Mouse (Mus musculus) lung, embryonic 16.5 days (tissue): ENCODE measurements around the gene Krt6b. TPM values are rescaled to one million over a fixed set of nuclear protein-coding genes. Genes with fewer than 3 reads are reported as not detected.

Experiments used
- ATAC-seq: fragments of 200-750 bp; cut with Nextera tagmentation; 2 replicates; pipeline ENCODE4 v1.8.0; 2017; ENCODE audit warnings: low read depth, mild to moderate bottlenecking, moderate library complexity
- H3K27ac ChIP-seq: fragments of 300-500 bp; sonication (generic); 2 replicates; pipeline ENCODE4 v1.5.1; 2014; ENCODE audit warnings: mild to moderate bottlenecking, control low read depth, low read length
- H3K27me3 ChIP-seq: fragments of 300-500 bp; sonication (generic); 2 replicates; pipeline ENCODE4 v1.6.1; 2014; ENCODE audit warnings: low read depth, low read length, mixed read lengths; ENCODE audit not compliant: control insufficient read depth, insufficient read depth
- H3K36me3 ChIP-seq: fragments of 300-500 bp; sonication (generic); 2 replicates; pipeline ENCODE4 v1.6.1; 2014; ENCODE audit warnings: low read length; ENCODE audit not compliant: control insufficient read depth, insufficient read depth
- H3K4me1 ChIP-seq: fragments of 300-500 bp; sonication (generic); replicated peaks from 2 replicates; pipeline ENCODE4 v1.6.1; 2014; ENCODE audit warnings: low read length, mixed read lengths; ENCODE audit not compliant: control insufficient read depth, insufficient read depth
- H3K4me2 ChIP-seq: fragments of 300-500 bp; sonication (generic); 2 replicates; pipeline ENCODE4 v1.6.1; 2014; ENCODE audit warnings: low read depth, low read length, control low read depth
- H3K4me3 ChIP-seq: fragments of 300-500 bp; sonication (generic); 2 replicates; pipeline ENCODE4 v1.5.1; 2014; ENCODE audit warnings: mild to moderate bottlenecking, low read length, control low read depth
- H3K9ac ChIP-seq: fragments of 300-500 bp; sonication (generic); 2 replicates; pipeline ENCODE4 v1.6.1; 2014; ENCODE audit warnings: low read length, control low read depth
- H3K9me3 ChIP-seq: fragments of 300-500 bp; sonication (generic); 2 replicates; pipeline ENCODE4 v1.6.1; 2016; ENCODE audit warnings: low read length; ENCODE audit not compliant: control insufficient read depth
- WGBS: fragments of 180-500 bp; shearing (Covaris S2); extraction: QIAGEN DNeasy Blood & Tissue Kit; methylation state at CpG from one replicate; pipeline ENCODE4 v1.1.7; 2014; 5-methylcytosine and 5-hydroxymethylcytosine counted together
- polyA plus RNA-seq: library from polyadenylated mRNA; unstranded; fragments of >200 nt; fragmentation: Nextera tagmentation; extraction: Ambion mirVana; gene quantifications from 2 replicates; pipeline ENCODE4 v1.2.1, GENCODE M21; 2015

Krt6b gene
- not detected in 2 replicates for polyA plus RNA-seq

DNA sequence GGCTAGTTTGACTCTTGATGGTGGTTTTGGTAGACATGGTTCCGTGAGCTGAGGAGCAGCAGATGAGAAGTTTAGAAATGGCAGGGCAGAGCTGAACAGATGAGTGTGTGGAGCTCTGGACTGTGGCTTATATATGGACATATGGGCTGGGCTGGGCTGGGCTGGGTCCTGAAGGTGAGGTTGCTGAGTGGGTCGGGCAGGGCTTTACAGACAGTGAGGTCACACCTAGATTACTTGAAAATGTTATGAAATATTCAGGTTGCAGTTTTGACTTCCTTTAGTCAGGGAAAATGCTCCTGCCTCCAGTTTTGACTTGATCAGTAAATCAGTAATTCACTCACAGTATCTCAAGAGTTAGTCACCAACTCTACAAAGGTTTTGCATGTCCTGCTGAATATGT lies at the start of gene Krt6b:
TSS of gene Krt6b (minus strand) at position 101 of the 400 bp plus-strand sequence.
- WGBS: 82% methylated on average over 2 of the region's 2 CpGs
- no peak within 1 kb of the TSS for H3K9ac ChIP-seq
- no peaks in the 10 kb centered on the region for H3K27me3 ChIP-seq
- H3K4me3 ChIP-seq: no peak within 1 kb of the TSS
- no peaks in the 10 kb centered on the region for H3K9me3 ChIP-seq
- no peak within 1 kb of the TSS for H3K4me2 ChIP-seq
- no peaks in the 10 kb centered on the region for H3K4me1 ChIP-seq
- H3K27ac ChIP-seq: no peak within 1 kb of the TSS
- no peaks in the 10 kb centered on the region for H3K36me3 ChIP-seq
- no peak for ATAC-seq

GRCm38 (mm10) chr15:101724686-101725085 lies 44.6 kb upstream of the Krt6b start:
- WGBS: 31% methylated on average over 5 of the region's 5 CpGs
- H3K9ac ChIP-seq: no peak overlapping the region
- H3K4me3 ChIP-seq: no peak overlapping the region
- H3K4me1 ChIP-seq: no peaks in the 10 kb centered on the region
- ATAC-seq: no peak
- no peaks in the 10 kb centered on the region for H3K27me3 ChIP-seq
- no peak overlapping the region for H3K4me2 ChIP-seq
- H3K27ac ChIP-seq: no peak overlapping the region
- no peaks in the 10 kb centered on the region for H3K9me3 ChIP-seq
- no peaks in the 10 kb centered on the region for H3K36me3 ChIP-seq

DNA sequence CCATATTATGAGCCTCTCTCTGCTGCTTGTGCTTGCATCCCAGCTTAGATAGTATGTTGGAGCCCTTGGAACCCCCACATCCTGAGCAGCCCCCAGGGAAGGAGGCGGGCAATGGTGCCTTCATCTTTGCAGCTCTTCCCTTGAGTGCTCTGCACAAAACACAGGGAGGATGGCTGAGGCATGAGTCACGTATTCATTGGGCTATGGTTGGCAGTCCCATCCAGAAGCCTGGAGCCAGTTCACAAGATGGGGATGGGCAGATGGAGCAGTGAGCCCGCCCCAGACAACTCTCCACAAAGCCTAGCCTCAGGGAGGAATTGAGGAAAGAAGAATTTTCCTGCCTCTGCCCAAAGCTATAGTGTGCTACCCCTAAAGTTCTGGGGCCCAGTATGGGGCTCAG lies 35.7 kb upstream of the Krt6b start:
- Histone ChIP-seq H3K9ac (no peak overlapping the region), H3K36me3 (no peaks in the 10 kb centered on the region), H3K4me3 (no peak overlapping the region), H3K4me2 (no peak overlapping the region), H3K4me1 (no peaks in the 10 kb centered on the region), H3K27ac (no peak overlapping the region), H3K27me3 (no peaks in the 10 kb centered on the region), H3K9me3 (no peaks in the 10 kb centered on the region)
- WGBS: 71% methylated on average over 3 of the region's 3 CpGs
- no peak for ATAC-seq

GRCm38 (mm10) chr15:101714356-101714755 lies 34.3 kb upstream of the Krt6b start:
- WGBS: 48% methylated on average over 5 of the region's 5 CpGs
- ATAC-seq: no peak
- Histone ChIP-seq H3K27ac (no peak overlapping the region), H3K9ac (no peak overlapping the region), H3K4me1 (no peaks in the 10 kb centered on the region), H3K4me3 (no peak overlapping the region), H3K36me3 (no peaks in the 10 kb centered on the region), H3K9me3 (no peaks in the 10 kb centered on the region), H3K27me3 (no peaks in the 10 kb centered on the region), H3K4me2 (no peak overlapping the region)

GRCm38 (mm10) chr15:101713731-101714130 lies 33.6 kb upstream of the Krt6b start:
- H3K9ac ChIP-seq: no peak overlapping the region
- no peaks in the 10 kb centered on the region for H3K4me1 ChIP-seq
- no peaks in the 10 kb centered on the region for H3K27me3 ChIP-seq
- H3K4me2 ChIP-seq: no peak overlapping the region
- H3K4me3 ChIP-seq: no peak overlapping the region
- WGBS: 61% methylated on average over 8 of the region's 8 CpGs
- no peak overlapping the region for H3K27ac ChIP-seq
- ATAC-seq: no peak
- H3K9me3 ChIP-seq: no peaks in the 10 kb centered on the region
- H3K36me3 ChIP-seq: no peaks in the 10 kb centered on the region

- H3K27ac ChIP-seq: no peak within 1 kb of the TSS
- H3K9me3 ChIP-seq: no peaks in the 10 kb centered on the region
- H3K9ac ChIP-seq: no peak within 1 kb of the TSS
- WGBS: 43% methylated on average over 13 of the region's 13 CpGs
- H3K4me3 ChIP-seq: no peak within 1 kb of the TSS
- no peaks in the 10 kb centered on the region for H3K27me3 ChIP-seq
- H3K4me2 ChIP-seq: no peak within 1 kb of the TSS
- ATAC-seq: no peak; the same call in 1 of the 2 replicates
- H3K36me3 ChIP-seq: no peaks in the 10 kb centered on the region
- H3K4me1 ChIP-seq: no peaks in the 10 kb centered on the region
These were observed 32.6 kb upstream of the Krt6b start, which contains the start of gene Krt5 for GRCm38 (mm10) chr15:101712720-101713119. Gene Krt5, minus strand, starts transcription at chr15:101712898.

DNA sequence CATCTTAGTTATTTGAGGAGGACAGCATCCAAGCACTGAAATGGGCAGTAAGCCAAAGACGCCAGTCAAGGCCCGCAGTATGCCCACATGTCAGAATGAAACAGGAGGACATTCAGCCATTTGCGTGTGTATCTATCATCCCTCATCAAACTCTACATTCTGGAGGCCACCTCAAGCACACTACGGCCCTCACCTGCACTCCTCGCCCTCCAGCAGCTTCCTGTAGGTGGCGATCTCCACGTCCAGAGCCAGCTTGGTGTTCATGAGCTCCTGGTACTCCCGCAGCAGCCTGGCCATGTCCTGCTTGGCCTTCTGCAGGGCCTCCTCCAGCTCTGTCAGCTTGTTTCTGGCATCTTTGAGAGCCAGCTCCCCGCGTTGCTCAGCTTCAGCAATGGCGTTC lies 28.6 kb upstream of the Krt6b start:
- H3K36me3 ChIP-seq: no peaks in the 10 kb centered on the region
- H3K9me3 ChIP-seq: no peaks in the 10 kb centered on the region
- H3K27me3 ChIP-seq: no peaks in the 10 kb centered on the region
- H3K4me2 ChIP-seq: no peak overlapping the region
- no peak overlapping the region for H3K9ac ChIP-seq
- H3K4me3 ChIP-seq: no peak overlapping the region
- no peak overlapping the region for H3K27ac ChIP-seq
- ATAC-seq: no peak
- H3K4me1 ChIP-seq: no peaks in the 10 kb centered on the region
- WGBS: 66% methylated on average over 11 of the region's 11 CpGs

GRCm38 (mm10) chr15:101707454-101707853 lies 27.4 kb upstream of the Krt6b start:
- WGBS: 76% methylated on average over 9 of the region's 9 CpGs

DNA sequence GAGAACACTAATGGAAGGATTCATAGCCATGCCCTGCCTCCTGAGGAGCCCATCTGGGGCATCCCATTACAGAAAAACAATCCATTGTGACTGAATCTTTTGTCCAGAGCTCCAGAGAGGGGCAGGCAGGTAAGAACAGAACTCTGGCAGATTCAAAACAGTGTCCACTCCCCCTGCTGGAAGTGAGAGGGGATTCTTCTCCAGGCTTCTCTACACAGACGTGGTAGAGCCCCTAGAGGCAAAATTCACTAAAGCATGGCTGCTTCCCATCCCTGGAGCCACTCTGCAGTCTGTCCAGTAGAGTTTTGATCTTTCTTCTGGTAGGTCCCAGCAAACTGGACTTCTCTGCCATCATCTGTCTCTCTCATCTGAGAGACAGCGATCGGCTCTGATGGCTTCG lies 24.0 kb upstream of the Krt6b start:
- Histone ChIP-seq H3K36me3 (no peaks in the 10 kb centered on the region), H3K4me1 (no peaks in the 10 kb centered on the region), H3K4me3 (no peak overlapping the region), H3K9ac (no peak overlapping the region), H3K4me2 (no peak overlapping the region), H3K27ac (no peak overlapping the region), H3K27me3 (no peaks in the 10 kb centered on the region), H3K9me3 (no peaks in the 10 kb centered on the region)
- ATAC-seq: no peak
- 62% methylated on average over 4 of the region's 4 CpGs for WGBS

More at GRCm38 (mm10) chr15:101707454-101707853, 27.4 kb upstream of the Krt6b start:
- Histone ChIP-seq H3K27ac (no peak overlapping the region), H3K4me2 (no peak overlapping the region), H3K4me3 (no peak overlapping the region), H3K36me3 (no peaks in the 10 kb centered on the region), H3K9ac (no peak overlapping the region), H3K9me3 (no peaks in the 10 kb centered on the region), H3K4me1 (no peaks in the 10 kb centered on the region), H3K27me3 (no peaks in the 10 kb centered on the region)
- ATAC-seq: no peak

DNA sequence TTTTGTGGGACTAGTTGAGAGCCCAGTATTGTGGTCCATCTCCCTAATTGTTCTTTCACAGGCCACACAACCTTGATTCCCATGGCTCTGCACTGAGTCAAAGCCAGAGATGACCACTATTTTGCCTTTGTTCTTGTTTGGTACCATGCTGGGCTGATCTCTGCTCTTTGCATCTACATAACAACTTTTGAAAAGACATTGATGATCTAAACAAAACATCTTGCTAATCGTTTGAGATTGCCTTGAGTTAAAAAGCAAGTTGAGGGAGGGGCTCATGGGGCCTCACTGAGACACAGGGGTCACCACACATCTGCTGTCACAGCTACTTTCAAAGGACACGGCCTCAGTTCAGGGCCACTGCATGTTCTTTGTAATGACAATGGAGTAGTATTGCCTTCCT lies 22.3 kb upstream of the Krt6b start:
- 31% methylated on average over 2 of the region's 2 CpGs for WGBS
- no peak overlapping the region for H3K4me3 ChIP-seq
- ATAC-seq: no peak
- no peaks in the 10 kb centered on the region for H3K27me3 ChIP-seq
- no peaks in the 10 kb centered on the region for H3K9me3 ChIP-seq
- no peaks in the 10 kb centered on the region for H3K36me3 ChIP-seq
- no peak overlapping the region for H3K4me2 ChIP-seq
- H3K9ac ChIP-seq: no peak overlapping the region
- no peak overlapping the region for H3K27ac ChIP-seq
- H3K4me1 ChIP-seq: no peaks in the 10 kb centered on the region
